Mouse (Mus musculus) heart, postnatal 25 days (tissue): ENCODE results near the gene Abhd8. TPM values are rescaled to one million over a fixed set of nuclear protein-coding genes. Genes with fewer than 3 reads are reported as not detected.

Source experiments
- total RNA-seq, 2 experiments: library from RNA; stranded (reverse); gene quantifications; 2 replicates each; pipeline ENCODE4 v1.2.3; 2021

Gene Abhd8
- total RNA-seq, 2 experiments from 2014 or later, result 32.4 to 32.6 TPM

Other genes with a start within 250 kb of the Abhd8 start
- 10 to 100 TPM; 26.2 to 28.6 TPM for gene Myo9b, start 190.9 kb downstream of the Abhd8 start, total RNA-seq
- 10 to 100 TPM; 31.6 to 36.1 TPM for gene Haus8, start 190.7 kb downstream of the Abhd8 start, total RNA-seq
- 100 to 1,000 TPM; 116 to 128 TPM for gene Use1, start 96.8 kb downstream of the Abhd8 start, total RNA-seq
- 10 to 100 TPM; 13.2 to 14.3 TPM for gene Ocel1, start 92.4 kb downstream of the Abhd8 start, total RNA-seq
- 10 to 100 TPM; 56.3 to 56.6 TPM for gene Nr2f6, start 81.7 kb downstream of the Abhd8 start, total RNA-seq
- gene Ushbp1, start 67.9 kb downstream of the Abhd8 start, total RNA-seq, result 10 to 100 TPM; 24.5 to 32.5 TPM
- 10 to 100 TPM; 67.0 to 69.5 TPM for gene Babam1, start 66.8 kb downstream of the Abhd8 start, total RNA-seq
- under 1 TPM; 0.18 to 0.36 TPM for gene Ankle1, start 57.6 kb downstream of the Abhd8 start, total RNA-seq
- 100 to 1,000 TPM; 136 to 142 TPM for gene Mrpl34, start 1.3 kb upstream of the Abhd8 start, total RNA-seq
- gene Dda1, start 5.5 kb upstream of the Abhd8 start, total RNA-seq, result 10 to 100 TPM; 29.1 to 29.9 TPM
- 10 to 100 TPM; 17.0 to 18.2 TPM for gene Ano8, start 22.3 kb upstream of the Abhd8 start, total RNA-seq
- 10 to 100 TPM; 18.5 to 19.4 TPM for gene Gtpbp3, start 24.4 kb upstream of the Abhd8 start, total RNA-seq
- 10 to 100 TPM; 26.6 to 35.3 TPM for gene Plvap, start 48.1 kb upstream of the Abhd8 start, total RNA-seq
- under 1 TPM in 1 of 2 experiments, not detected in 1; 0.14 TPM for gene Ccdc194, start 62.1 kb upstream of the Abhd8 start, total RNA-seq
- gene Bst2, start 73.8 kb upstream of the Abhd8 start, total RNA-seq, result 10 to 100 TPM; 17.4 to 22.8 TPM
- gene Mvb12a, start 79.3 kb upstream of the Abhd8 start, total RNA-seq, result 10 to 100 TPM; 27.0 to 31.1 TPM
- under 1 TPM; 0.31 to 0.36 TPM for gene Tmem221, start 95.2 kb upstream of the Abhd8 start, total RNA-seq
- gene Nxnl1, start 102.9 kb upstream of the Abhd8 start, total RNA-seq, result under 1 TPM; 0.14 to 0.31 TPM
- gene Slc27a1, start 105.2 kb upstream of the Abhd8 start, total RNA-seq, result 100 to 1,000 TPM; 140 to 143 TPM
- 10 to 100 TPM; 68.1 to 75.9 TPM for gene Pgls, start 128.5 kb upstream of the Abhd8 start, total RNA-seq
- gene Fam129c, start 134.0 kb upstream of the Abhd8 start, total RNA-seq, result 1 to 10 TPM in 1 of 2 experiments, under 1 TPM in 1; 0.81 to 1.5 TPM
- gene Colgalt1, start 147.3 kb upstream of the Abhd8 start, total RNA-seq, result 10 to 100 TPM; 41.3 to 43.1 TPM
- gene Unc13a, start 208.1 kb upstream of the Abhd8 start, total RNA-seq, result under 1 TPM; 0.73 to 0.83 TPM
- gene Jak3, start 212.6 kb upstream of the Abhd8 start, total RNA-seq, result 1 to 10 TPM; 7.8 to 8.5 TPM
- 1 to 10 TPM; 4.0 to 4.8 TPM for gene Insl3, start 225.6 kb upstream of the Abhd8 start, total RNA-seq
- gene B3gnt3, start 238.1 kb upstream of the Abhd8 start, total RNA-seq, result 1 to 10 TPM; 5.5 to 8.0 TPM